Mouse (Mus musculus) gastrocnemius, adult 18-20 months (tissue): Measurements from ENCODE around the gene Jhy. TPM values are rescaled to one million over a fixed set of nuclear protein-coding genes. Genes with fewer than 3 reads are reported as not detected.
A peak's percentile ranks its signal among the peaks of the same experiment; 100 is the strongest.

Experiments
- DNase-seq: peaks from one replicate; pipeline ENCODE4 v3.0.0; 2021; ENCODE audit warnings: low spot score
- total RNA-seq, 2 experiments: library from RNA; stranded (reverse); gene quantifications; 2 replicates each; pipeline ENCODE4 v1.2.3; 2021

Gene Jhy
- total RNA-seq, 2 experiments from 2014 or later = not detected

GRCm38 (mm10) chr9:40927351-40927980 is 36.5 kb downstream of the Jhy start:
- DNase-seq = no peak

DNA sequence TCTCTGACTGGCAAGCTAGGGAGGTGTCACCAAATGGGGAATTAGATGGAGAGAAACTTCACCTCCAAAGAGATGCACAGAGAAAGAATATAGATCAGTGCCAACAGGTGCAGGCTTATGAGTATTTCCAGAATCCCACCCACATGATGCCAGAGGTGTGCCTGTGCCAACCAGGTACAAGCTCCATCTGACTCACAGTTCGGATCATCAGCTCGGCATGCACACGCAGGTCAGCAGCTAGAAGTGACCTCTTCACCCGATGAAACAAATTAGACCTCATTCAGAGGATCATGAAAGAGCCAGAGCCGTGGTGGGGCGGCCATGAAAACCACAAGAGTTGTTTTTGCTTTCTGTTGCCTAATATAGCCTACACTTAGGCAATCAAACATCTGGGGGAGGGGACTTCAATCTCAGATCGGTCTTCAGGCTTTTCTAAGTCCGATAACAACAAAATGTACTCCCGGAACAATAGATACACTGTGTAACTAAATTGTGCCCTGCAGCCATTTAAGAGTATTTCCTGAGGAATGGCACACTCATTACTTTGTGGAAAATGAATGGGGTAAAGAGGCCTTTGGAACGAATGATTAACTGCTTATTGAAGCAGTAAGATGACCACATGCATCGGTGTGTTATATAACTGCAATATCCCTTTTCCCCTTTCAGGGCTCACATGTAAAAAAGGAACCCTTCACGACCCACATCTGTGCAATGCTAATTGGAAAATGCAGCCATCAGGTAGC is 45.9 kb downstream of the Jhy start:
- DNase-seq = no peak

DNA sequence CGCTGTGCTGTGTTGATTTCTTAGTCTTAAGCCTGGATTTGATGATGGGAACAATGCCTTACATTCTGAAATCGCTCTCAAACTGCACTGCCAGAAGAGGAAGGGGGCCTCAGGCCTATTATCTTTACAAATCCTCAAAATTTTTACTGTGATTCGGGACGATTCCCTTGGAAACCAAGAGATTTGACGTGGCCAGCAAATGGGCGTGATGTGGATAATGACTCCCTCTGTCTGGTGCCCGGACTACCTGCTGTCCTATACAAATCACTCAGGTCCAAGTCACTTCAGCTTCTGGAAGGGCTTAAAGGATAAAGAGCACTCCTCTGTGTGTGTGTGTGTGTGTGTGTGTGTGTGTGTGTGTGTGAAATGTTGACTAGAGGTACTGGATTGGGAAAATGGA is 55.0 kb downstream of the Jhy start:
- no peak for DNase-seq

DNA sequence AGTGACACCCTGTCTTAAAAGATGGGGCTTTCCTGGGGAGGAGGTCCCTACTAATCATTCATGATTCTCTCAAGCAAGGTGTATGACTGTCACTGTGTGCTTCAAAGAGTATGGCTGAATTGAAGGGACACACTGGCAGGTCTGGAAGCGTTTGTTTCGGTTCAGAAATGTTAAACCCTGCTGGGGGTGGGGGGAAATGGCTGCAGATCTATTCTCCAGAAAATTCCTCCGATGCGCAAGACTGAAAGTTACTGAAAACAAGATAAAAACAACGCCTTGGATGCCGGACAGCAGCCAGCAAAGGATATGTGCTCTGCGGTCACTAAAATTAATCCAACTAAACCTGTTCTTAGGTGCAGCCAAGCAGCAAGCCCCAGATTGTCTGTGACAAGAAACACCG is 55.5 kb downstream of the Jhy start:
- DNase-seq = no peak

DNA sequence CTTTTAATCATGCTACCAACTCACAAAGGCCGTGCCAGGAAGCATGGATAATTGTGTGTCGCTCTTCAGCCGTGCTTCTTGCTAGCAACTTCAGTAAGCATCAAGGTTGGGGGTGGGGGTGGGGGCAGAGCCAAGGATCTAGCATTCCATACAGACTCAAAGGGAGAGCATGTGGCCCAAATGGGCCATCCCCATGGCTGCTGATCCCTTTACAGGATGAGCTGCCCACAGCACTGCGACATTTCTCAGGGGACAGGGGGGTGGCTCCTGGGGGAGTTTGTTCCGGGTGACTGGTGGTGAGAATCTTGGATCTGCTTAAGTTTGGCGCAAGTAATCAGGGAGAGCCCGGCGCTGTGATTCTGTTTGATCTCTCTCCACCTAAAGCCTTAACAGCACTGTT is 56.5 kb downstream of the Jhy start:
- DNase-seq = no peak

DNA sequence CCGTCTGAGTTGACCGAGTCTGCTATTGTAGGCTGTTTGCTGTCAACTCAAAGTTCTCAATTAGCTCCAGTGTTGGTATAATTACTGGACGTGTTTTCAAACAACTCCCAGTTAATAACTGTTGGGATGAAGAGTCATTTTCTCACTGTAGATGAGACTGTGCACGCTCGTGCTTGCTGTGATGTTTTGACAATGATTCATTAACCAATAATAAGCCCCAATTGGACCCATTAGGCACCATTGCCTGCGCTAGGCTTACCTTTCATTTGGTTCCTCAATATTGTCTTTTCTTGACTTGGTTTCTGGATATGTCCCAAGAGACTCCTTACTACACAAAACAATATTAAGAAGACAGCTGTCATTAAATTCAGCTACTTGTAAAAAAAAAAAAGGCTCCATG is 71.5 kb downstream of the Jhy start:
- DNase-seq = no peak

- DNase-seq = no peak
Observed at GRCm38 (mm10) chr9:40889389-40889788, 74.5 kb downstream of the Jhy start.

DNA sequence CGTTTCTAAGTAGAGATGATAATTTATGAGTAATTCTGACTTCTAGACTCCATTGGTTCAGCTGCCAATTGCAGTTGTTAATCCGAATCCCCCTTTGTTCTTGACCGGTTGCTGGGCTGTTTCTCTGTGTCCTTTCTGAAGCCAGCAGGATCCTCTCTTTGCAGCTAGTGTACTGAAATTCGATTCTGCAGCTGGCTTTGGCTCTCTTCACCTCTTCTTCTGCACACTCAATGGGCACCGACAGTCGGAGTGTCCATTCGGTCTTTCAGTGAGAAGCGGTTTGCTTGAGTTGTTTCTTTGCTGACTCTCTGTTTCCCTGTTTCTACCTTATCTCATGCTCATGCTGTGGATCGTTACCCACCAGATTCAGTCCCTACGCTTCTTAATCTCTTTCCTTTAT is 78.2 kb downstream of the Jhy start:
- DNase-seq = no peak

DNA sequence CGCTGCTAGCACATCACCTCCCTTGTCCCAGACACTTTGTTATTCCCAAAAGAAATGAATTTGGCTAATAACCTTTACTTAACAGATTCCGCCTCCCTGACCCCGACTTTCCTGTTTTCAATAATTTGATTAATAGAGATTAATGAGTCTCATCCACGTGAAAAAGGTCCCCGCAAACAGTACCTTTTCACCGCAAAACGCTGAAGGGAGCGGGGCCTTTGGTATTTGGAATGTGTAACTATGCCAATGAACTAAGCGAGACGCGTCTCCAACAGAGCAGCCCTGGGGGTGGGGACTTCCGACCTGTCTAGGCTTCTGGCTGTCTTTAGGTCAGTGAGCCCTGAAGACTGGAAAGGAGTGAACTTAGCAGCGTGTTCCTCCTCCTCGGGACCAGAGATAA is 84.9 kb downstream of the Jhy start:
- no peak for DNase-seq

DNA sequence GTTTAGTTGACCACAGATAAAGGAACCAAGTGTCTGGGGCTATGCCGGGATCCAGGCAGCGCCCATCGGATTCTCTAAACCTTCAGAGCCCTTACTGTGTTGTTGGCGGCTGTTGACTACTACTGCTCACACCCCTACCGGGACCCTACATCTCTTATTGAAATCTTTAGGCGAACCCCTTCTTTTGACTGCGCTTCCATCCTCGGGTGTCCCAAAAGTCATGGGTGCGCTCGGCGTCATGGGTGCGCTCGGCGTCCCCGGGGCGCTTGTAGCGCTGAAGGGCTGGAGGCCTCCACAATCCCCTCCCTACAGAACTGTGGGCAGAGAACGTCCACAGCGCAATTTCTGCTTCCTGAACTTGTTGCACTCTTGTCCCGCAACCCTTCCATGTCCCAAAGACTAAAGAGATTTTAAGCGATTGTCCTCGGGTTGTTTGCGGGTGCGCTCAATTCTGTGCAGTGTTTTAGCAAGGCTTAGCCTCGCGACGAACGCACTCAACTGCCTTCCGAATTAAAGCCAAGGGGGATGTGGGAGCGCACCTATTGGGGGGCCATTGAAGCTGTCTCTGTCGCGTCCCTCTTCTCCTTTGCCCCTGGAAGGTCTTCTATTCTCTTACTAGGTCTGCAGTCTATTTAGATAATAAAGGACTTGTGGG is 85.5 kb downstream of the Jhy start:
- DNase-seq = no peak

DNA sequence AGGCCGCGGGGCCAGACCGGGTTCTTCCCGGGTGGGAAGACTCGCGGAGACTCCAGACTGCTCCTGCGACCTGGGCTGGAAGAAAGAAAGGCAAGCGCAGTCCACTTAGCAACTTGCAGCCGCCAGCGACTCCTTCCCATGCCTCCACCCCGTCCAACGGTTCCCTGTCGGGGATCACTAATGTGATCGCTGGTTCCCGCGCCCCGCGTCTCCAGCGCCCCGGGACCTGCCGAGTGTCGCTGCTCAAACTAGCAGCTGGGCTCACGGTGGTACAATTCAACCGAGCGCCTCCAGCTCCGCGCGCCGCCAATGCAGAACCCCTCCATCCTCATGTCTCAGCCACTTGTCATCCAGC is 86.1 kb downstream of the Jhy start:
- no peak for DNase-seq

DNA sequence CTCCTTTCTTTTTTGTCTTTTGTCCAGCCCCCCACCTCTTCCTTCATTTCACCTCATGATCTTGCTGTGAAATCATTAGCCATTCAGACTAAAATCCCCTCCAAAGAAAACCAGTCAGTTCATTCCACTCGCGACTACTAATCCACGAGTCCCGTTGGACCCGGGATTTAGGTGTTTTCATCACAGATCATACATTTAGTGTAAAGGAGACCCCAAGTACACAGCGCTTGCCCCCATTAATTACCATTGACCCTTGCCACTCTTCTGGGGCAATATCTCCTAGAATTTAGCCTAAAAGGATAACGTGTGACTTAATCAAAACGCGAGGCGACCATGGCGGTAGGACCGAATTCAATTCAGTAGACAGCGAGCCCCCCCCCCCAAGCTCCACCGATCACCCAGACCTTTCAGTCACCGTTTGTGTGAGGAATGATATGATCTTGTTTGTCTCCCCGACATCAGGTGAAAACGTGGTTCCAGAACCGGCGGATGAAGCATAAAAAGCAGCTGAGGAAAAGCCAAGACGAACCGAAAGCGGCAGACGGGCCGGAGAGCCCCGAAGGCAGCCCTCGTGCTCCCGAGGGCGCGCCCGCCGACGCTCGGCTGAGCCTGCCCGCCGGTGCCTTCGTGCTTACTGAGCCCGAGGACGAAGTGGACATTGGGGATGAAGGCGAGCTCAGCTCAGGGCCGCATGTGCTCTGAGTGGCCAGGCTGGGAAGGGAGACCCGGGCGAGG is 86.6 kb downstream of the Jhy start:
- no peak for DNase-seq

GRCm38 (mm10) chr9:40876693-40877092 is 87.2 kb downstream of the Jhy start:
- DNase-seq = no peak

GRCm38 (mm10) chr9:40876164-40876563 is 87.8 kb downstream of the Jhy start:
- no peak for DNase-seq

DNA sequence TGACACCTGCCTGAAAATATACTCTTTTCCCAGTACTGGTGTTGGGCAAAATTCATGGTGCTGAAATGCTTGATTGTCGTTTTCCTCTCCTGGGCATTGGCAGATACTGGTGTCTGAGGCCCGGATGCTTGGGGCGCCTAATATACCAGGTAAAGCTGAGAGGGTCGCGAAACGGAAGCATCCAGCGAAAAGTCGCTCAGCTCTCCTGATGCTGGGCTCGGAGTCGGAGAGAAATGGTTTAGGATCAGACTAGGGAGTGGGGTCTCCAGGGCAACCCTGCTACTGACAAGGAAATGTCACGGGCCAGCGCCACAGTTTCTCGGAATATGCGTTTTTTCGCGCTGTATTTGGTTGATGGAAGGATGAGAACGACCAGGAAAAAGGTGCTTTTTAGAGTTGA is 88.5 kb downstream of the Jhy start:
- DNase-seq = no peak

DNA sequence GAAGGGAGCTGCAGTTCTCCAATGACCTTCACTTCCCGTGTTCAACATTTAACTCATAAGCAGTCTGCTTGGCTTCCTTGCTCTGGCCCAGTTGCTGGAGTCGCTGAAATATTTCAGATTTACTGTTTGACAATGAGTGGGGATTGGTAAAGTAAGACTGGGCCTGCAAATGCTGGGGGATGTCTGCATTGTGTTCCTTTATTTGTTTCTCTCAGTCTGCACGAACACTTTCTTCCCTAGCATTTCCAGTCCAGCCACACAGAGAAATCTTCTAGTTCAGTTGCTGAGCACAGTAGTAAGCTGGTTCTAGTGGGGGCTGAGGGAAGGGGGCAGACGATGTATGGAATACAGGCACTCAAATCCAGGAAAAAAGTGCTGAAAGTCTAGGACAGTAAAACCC is 89.0 kb downstream of the Jhy start:
- DNase-seq = no peak

DNA sequence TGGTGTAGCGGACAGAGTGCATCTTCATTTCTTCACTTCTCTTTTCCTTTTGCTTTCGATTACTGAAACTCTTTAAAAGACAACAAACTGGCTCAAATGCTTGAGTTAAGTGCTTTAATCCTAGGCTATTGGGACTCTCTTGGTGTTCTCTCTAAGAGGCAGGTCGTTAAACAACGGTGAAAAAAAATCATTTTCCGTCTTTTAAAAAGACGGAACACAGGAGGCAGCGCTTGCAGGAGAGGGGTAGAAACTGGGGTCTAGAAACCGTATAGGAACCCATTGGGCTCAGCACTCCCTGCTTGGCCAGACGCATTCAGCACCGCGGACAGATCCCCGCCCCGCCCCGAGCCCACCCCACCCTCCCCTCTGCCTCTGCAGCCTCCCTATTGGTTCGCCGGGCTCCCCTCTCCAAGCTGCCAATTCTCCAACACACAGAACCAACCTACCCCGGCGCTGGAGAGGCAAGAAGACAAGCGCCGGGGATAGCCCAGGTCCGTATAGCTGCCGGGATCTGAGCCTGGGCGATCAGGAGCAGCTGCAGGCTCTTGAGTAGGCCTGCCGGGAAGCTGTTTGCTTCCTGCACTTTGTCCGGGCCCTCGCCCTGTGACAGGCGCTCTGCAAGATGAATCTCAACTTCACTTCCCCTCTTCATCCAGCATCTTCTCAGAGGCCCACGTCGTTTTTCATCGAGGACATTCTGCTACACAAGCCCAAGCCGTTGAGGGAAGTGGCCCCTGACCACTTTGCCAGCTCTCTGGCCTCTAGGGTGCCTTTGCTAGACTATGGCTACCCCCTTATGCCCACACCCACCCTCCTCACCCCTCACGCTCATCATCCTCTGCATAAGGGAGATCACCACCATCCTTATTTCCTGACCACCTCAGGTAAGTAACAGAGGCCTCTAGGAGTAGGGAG is 90.1 kb downstream of the Jhy start, which contains the start of gene Bsx:
Bsx (plus strand) TSS at position 572 of the 915 bp plus-strand sequence.
- no peak for DNase-seq

DNA sequence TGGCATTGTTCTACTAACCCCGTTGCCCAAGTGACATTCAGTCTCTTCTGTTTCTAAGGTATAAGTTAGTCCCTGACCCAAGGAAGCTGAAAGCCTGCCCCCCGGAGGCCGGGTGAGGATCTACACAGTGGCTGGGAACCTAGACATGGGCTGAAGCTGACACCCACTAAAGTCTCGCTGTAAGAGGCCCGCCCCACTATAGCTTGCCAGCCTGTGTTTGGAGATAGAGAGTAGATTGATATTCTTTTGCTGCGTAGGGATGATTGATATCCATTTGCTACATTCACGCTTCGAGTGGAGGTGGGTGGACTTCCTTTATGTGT is 91.8 kb downstream of the Jhy start:
- DNase-seq = peak; percentile 8

GRCm38 (mm10) chr9:40871369-40872155 is 92.4 kb downstream of the Jhy start:
- DNase-seq = no peak

- no peak for DNase-seq
Observed at GRCm38 (mm10) chr9:40870331-40870730, 93.6 kb downstream of the Jhy start.
